Mouse (Mus musculus) cerebellum, adult 2 months (tissue): ENCODE measurements around the gene Fam174b. TPM values are rescaled to one million over a fixed set of nuclear protein-coding genes. Genes with fewer than 3 reads are reported as not detected.

Experiments used
- DNase-seq, 2 experiments: peaks; one replicate each; pipeline ENCODE4 v3.0.0; 2021
- H3K27ac ChIP-seq: fragments of 200-500 bp; 2 replicates; pipeline ENCODE4 v1.5.1; 2012; ENCODE audit warnings: low read length, control low read depth, inconsistent platforms; ENCODE audit not compliant: insufficient read depth
- H3K27me3 ChIP-seq: fragments of 200-500 bp; 2 replicates; pipeline ENCODE4 v1.6.1; 2012; ENCODE audit warnings: inconsistent platforms, mild to moderate bottlenecking, low read length, moderate library complexity; ENCODE audit not compliant: control insufficient read depth, insufficient read depth
- H3K4me1 ChIP-seq: fragments of 200-500 bp; 2 replicates; pipeline ENCODE4 v1.6.1; 2011; ENCODE audit warnings: low read length; ENCODE audit not compliant: control insufficient read depth, insufficient read depth
- H3K4me3 ChIP-seq: fragments of 200-500 bp; replicated peaks from 2 replicates; pipeline ENCODE3; 2011; ENCODE audit warnings: mild to moderate bottlenecking, low read depth, low read length, control low read depth; ENCODE audit not compliant: insufficient read depth
- CTCF ChIP-seq: fragments of 200-500 bp; IDR thresholded peaks from 2 replicates; pipeline ENCODE4 v1.5.1; 2011; ENCODE audit warnings: low read depth, mild to moderate bottlenecking, control low read depth, low read length, moderate library complexity, borderline replicate concordance; ENCODE audit not compliant: insufficient read depth
- POLR2A ChIP-seq: fragments of 200-500 bp; IDR thresholded peaks from 2 replicates; pipeline ENCODE4 v1.6.1; 2011; ENCODE audit warnings: low read length, control low read depth, borderline replicate concordance; ENCODE audit not compliant: insufficient read depth
- WGBS: fragments of 180-500 bp; shearing (Covaris S2); methylation state at CpG from one replicate; pipeline ENCODE4 v1.1.7; 2018; 5-methylcytosine and 5-hydroxymethylcytosine counted together
- polyA plus RNA-seq: library from polyadenylated mRNA; depleted of rRNA; stranded (reverse); fragments of >200 nt; gene quantifications from 2 replicates; pipeline ENCODE4 v1.2.3, GENCODE M21; 2012

Fam174b gene
- polyA plus RNA-seq, 1 experiment: 25.1 TPM

DNA sequence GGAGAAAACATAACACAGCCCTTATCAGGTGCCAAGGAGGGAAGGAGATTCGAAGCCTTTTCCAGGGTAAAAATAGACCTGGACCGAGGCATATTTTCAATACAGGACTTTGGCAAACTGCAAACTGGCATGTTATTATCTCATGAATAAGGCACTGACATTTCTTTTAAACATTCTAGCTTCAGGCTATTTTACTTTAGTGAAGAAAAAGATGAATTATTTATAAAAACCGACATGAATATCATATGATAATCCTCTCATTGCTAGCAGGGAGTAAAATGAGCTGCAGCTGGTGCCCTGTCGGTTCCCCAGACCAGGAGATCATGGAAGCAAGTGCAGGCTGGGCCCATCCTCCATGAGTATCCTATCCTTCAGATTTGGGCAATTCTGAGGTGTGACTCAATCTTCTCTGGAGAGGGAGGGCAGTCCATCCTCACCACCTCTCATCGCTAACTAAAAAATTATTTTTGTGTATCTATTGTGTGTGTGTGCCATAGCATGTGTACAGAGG lies 21.6 kb upstream of the Fam174b start:
- WGBS: 46% methylated on average over 5 of the region's 5 CpGs
- TF ChIP-seq POLR2A (no peak), CTCF (no peak)
- no peak overlapping the region for H3K4me3 ChIP-seq
- no peaks in the 10 kb centered on the region for H3K27me3 ChIP-seq
- peaks cover 7% of the 10 kb centered on the region for H3K4me1 ChIP-seq
- H3K27ac ChIP-seq: no peak overlapping the region
- DNase-seq: no peak

DNA sequence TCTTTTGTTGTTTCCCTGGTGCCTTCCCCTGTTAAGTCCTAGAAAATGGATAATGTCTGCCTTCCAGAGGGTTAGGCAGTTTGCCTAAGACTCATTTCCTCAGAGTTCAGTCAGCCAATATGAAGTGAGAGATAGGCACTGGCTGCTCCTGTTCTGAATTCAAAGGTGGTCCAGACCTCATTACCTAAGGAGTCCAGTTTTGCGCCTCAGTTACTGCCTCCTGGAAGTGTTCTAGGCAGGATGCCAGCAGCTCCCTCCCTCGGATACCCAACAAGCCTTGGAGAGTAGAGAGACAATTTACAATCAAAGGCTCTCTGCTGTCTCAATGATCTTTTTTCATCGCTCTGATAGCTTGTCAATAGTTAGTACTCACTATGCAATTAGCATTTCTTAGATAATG lies 19.1 kb upstream of the Fam174b start:
- peaks cover 3% of the 10 kb centered on the region for H3K4me1 ChIP-seq
- 40% methylated on average over 3 of the region's 3 CpGs for WGBS
- no peak for TF ChIP-seq POLR2A
- TF ChIP-seq CTCF: no peak
- peak in 1 of 2 experiments; percentile 10 for DNase-seq
- no peak overlapping the region for H3K4me3 ChIP-seq
- H3K27me3 ChIP-seq: no peaks in the 10 kb centered on the region
- H3K27ac ChIP-seq: no peak overlapping the region

DNA sequence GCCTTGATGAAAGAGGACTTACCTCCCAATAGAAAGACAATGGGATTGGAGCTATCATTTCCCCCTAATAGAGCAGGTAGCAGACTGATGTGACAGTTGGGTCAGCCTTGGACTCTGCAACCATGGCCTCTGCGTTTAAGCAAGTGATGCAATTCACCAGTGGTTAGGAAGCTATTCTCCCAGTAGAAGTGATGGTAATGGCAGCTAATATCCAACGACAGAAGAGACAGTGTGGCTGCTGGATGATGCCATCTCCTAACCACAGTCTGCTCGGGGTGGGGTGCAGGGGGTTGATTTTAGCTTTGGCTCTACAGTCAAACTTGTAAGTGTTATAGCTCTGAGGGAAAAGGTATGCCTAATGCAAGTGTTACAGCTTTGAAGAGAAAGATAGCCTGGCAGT lies 18.3 kb upstream of the Fam174b start:
- Histone ChIP-seq H3K27me3 (no peaks in the 10 kb centered on the region), H3K4me3 (no peak overlapping the region), H3K4me1 (no peaks in the 10 kb centered on the region; the same call in 1 of the 2 replicates), H3K27ac (no peak overlapping the region)
- 89% methylated on average over 3 of the region's 3 CpGs for WGBS
- TF ChIP-seq POLR2A: no peak
- TF ChIP-seq CTCF: no peak
- no peak for DNase-seq

DNA sequence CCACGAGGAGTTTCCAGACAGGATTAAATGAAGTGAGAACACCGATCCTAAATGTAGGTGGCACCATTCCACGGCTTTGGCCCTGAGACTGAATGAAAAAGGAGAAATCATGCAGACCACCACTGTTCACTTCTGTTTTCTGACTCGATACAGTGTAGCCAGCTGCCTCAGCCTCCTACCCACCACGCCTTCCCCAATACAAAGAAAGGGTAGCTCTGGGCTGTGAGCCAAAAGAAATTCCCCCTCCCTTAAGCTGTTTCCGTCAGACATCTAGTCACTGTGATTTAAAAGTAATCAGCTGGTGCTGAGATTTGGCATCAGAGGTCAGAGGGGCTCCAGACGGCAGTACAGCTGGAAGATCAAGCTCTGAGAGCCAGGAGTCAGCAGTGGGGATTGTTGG lies 10.2 kb upstream of the Fam174b start:
- H3K27me3 ChIP-seq: no peaks in the 10 kb centered on the region
- no peak overlapping the region for H3K27ac ChIP-seq
- WGBS: 20% methylated on average over 7 of the region's 7 CpGs
- no peak for TF ChIP-seq CTCF
- no peak for TF ChIP-seq POLR2A
- no peak for DNase-seq
- no peaks in the 10 kb centered on the region for H3K4me1 ChIP-seq
- H3K4me3 ChIP-seq: no peak overlapping the region

DNA sequence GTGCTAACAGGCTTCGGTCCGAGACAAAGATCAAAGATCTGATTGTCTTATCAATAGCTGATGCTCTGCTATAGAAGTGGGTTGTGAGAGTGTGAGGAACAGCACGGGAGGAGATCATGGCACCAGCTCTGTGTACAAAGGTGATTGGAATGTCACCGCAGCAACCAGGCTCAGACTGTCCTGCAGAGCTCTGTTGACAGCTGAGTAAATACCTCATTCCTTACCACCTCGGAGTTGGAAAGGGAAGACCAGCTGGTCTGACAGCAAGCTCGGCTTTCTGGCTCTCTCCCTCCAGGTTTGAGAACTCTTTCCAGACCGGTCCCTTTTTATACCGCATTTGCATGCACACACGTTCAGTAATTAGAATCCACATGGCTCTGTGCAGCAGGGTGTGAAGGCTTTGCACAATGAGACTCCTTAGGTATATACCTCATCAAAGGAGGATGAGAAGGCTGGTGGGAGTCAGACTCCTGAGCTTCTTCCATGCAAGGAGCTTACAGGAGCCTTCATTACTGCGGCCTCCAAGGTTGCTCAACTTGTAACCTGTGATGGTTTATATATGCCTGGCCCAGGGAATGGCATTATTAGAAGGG lies 9.6 kb upstream of the Fam174b start:
- WGBS: 28% methylated on average over 10 of the region's 10 CpGs
- no peaks in the 10 kb centered on the region for H3K27me3 ChIP-seq
- no peak for TF ChIP-seq CTCF
- TF ChIP-seq POLR2A: no peak
- DNase-seq: no peak
- no peak overlapping the region for H3K4me3 ChIP-seq
- no peaks in the 10 kb centered on the region for H3K4me1 ChIP-seq
- H3K27ac ChIP-seq: no peak overlapping the region

DNA sequence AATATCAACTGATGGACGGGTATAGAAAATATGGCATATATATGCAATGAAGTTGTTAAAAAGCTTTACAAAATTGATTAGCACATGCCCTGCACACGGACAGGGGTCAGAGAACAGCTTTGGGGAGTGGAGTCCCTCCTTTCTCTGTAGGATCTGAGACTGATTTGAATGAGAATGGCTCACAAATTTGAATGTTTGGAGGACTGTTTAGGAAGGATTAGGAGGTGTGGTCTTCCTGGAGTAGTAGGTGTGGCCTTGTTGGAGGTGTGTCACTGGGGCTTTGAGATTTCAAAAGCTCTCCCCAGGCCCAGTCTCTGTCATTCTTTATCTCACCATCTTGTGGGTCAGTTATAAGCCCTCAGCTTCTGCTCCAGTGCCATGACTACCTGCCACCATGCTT lies 4.1 kb upstream of the Fam174b start:
- no peak for DNase-seq
- no peaks in the 10 kb centered on the region for H3K4me1 ChIP-seq
- H3K27me3 ChIP-seq: peaks cover 1% of the 10 kb centered on the region; the same call in 1 of the 2 replicates
- 90% methylated on average over 2 of the region's 2 CpGs for WGBS
- H3K27ac ChIP-seq: no peak overlapping the region
- H3K4me3 ChIP-seq: no peak overlapping the region
- TF ChIP-seq POLR2A (no peak), CTCF (no peak)

DNA sequence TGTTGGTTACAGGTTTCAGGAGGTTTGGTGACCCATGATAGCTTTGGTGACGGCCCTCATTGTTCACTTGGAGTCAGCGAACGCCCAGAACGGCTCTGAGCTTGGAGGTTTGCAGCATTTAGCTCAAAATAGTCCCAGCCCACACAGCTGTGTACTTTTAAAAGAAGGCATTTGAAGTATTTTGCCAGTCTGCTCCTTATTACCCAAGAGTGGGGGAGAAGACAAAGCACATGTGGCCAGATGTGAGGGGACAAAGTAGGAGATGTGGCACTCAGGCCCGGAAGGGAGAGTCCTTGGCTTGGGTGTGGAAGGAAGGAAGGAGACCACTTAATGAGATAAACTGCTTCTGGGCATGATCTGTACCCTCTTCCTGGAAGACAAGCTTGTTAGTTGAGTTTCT lies 1.3 kb downstream of the Fam174b start:
- TF ChIP-seq CTCF (no peak), POLR2A (no peak)
- Histone ChIP-seq H3K4me3 (no peak overlapping the region), H3K27ac (no peak overlapping the region), H3K27me3 (peaks cover 1% of the 10 kb centered on the region; the same call in 1 of the 2 replicates), H3K4me1 (no peaks in the 10 kb centered on the region)
- 65% methylated on average over 5 of the region's 5 CpGs for WGBS
- DNase-seq: no peak

DNA sequence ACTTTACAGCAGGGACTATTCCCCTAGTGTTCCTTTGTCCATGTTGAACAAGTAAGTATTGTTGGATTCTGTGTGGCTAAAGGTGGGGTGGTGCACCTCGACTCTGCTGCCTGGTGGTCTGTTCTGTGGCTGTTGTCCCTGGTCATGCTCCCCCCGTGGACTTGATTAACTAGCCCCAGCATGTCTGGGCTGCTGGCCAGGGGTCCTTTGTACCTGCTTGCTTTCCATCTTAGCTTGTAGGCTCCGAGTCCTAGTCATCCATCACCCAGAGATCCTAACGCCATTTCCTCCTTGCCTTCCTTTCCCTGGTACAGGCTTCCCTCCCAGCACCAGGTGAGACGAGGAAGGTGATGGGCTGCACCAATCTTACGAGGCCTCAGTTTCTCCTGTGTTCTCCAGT lies 1.7 kb downstream of the Fam174b start:
- H3K27ac ChIP-seq: no peak overlapping the region
- H3K4me1 ChIP-seq: no peaks in the 10 kb centered on the region
- WGBS: 66% methylated on average over 6 of the region's 6 CpGs
- no peak for DNase-seq
- TF ChIP-seq POLR2A: no peak
- TF ChIP-seq CTCF: no peak
- peaks cover 1% of the 10 kb centered on the region; the same call in 1 of the 2 replicates for H3K27me3 ChIP-seq
- no peak overlapping the region for H3K4me3 ChIP-seq
